Mouse (Mus musculus) kidney, adult 11 months (tissue): ENCODE measurements around the gene Plcb4.
A peak's percentile ranks its signal among the peaks of the same experiment; 100 is the strongest.

ENCODE experiments used
- DNase-seq: peaks from one replicate; pipeline ENCODE4 v3.0.0; 2022

Gene Plcb4

DNA sequence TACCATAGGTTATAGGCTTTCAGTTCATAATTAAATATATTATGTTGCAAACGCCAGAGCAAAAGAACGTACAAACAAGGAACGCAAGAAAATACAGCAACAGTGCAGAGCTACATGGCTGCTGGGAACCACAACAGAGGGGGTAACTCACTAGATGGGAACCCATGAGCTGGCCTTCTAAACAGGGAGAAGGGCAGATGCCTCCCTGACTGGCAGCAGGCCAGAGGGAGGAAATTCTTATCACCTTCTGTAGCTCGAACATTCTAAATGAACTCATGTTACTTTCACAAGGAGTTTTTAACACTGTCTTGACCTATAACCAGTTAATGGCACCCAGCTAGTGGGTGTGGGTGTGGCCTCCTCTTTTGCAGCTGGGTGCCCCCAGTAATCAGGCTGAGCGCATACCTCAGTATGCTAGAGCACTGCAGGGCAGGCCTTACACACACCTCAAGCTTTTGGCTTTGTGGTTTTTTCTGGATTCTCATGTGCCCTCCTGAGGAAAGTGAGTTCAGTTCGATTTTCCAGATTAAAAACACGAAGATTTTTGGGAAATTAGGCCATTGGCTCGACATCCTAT, 102.5 kb downstream of the Plcb4 start:
- DNase-seq, result no peak

DNA sequence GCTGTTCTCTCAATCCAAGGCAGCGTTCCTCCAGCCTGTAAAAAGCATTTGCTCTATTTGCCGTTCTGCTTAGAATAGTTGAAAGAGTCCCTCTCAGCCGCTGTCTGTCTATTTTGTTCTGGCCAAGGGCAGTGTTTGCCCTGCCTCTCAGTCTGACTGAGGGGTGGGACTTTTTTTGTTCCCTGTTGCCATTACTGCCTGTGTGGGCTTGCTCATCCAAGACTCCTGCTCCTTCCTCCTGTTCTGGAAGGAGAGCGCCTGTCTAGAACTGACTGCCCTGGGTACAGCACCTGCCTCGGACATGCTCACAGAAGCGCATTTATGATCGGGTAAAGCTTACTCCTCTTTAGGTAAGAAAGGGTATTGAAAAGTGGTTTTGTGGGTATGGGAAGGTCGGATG, 105.9 kb downstream of the Plcb4 start:
- DNase-seq, result no peak

DNA sequence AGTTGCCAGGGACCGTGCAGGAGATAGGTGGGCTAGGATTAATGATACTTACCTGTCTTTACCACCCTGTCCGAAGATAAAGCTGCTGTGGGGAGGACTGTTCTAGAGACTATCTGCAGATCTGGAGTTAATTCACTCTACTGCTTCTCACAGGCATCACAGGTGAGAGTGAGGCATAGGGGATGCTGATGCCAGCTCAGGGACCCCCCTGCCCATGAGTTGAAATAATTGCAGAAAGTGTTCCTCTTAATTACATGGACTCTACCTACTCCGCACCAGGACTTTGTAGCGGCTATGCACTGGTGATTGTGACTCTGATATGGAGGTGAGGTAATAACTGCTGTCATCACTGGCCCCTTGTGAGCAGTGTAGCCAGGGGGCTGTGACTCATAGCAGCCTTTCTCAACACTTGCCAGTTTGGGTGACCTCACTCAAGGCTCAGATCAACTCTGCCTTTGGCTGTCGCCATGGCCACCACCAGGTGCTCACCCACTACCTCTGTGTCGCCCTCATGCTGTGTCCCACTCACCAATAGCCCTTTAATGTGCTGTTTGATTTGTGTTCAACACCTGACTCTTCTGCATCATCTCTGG, 107.8 kb downstream of the Plcb4 start:
- no peak for DNase-seq

DNA sequence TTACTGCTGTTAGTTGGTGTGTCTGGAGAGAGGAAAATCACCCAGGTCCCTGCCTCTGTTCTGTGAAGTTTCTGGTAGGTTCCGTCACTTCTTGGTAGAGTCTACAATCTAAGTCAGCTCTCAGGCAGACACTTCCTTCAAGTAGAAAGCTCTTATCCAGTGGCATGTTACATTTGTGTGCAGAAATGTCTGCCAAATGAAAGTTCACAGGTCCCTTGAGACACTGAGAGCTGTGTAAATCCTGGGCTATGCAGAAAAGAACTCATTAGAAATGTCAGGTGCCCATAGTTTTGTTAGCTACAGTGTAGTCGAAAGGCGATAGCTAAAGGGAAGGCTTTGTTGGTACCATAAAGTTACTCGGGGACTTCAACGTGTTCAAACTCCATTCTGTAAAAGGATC, 108.7 kb downstream of the Plcb4 start:
- DNase-seq, result no peak

DNA sequence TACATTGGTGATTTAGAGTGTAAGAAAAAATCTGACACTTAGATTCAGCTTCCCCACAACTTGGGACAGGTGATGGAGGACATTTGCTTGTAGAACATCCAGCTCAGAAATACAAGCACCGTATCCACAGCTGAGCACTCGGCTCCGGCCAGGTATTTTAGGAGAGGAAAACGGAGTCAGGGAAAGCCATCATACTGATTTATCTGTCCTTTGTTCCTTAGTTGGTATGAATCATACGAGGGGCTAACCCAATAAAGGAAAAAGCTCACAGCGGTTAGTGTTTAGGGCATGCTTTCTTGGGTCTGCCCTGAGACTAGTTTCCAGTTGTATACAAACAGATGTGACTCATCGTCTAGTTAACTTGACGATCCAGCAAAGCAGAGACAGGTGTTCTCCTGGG, 110.9 kb downstream of the Plcb4 start:
- DNase-seq, result no peak

DNA sequence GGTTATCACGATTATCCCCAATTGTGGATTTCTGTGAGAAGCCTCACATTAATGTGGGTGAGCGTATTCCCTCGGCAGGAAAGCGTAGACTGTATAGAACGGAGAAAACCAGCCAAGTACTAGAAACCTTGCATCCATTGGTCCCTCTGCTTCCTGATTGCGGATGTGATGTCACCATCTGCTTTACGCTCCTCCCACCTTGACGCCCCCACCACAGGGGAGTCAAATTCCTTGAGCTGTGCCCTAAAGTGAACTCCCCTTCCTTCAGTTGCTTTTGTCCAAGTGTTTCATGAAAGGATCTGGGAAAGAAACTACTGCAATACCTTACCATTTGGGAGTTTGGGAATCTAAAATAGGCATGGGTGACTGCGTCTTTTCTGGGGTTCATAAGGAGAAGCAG, 111.4 kb downstream of the Plcb4 start:
- DNase-seq, result no peak

DNA sequence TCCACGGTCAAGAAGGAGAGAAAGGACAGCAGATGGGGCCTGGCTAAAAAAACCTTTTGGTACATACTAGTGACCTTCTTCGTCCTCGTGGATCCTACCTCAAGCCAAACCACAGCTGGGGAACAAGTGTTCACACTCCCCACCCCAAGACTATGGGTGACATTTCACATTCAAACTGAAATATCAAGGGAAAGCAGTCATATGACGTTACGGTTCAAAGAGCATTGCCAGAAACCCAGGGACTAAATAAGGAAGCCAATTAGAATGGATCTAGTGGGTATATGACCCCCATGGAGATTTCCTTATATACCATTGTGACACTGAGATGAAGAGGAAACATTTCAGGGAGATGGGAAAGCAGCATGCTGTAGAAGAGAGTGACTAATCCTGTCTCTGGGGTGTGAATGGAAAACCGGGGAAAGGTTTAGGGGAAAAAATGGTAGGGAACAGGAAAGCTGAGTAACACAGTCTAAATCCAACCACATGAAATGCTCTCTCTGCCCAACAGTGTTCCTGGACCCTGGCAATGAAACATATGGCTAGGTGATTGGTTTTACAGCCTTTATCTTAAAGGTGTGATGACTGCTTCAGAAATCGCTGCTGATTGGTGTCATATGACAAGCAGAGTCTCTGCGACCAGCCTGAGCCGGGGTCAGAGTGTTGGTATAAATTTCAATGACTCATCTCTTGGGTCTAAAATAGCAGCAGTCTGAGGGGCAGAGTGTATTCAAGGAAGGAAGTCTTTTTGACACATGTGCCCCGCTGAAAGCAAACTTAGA, 114.6 kb downstream of the Plcb4 start:
- no peak for DNase-seq

DNA sequence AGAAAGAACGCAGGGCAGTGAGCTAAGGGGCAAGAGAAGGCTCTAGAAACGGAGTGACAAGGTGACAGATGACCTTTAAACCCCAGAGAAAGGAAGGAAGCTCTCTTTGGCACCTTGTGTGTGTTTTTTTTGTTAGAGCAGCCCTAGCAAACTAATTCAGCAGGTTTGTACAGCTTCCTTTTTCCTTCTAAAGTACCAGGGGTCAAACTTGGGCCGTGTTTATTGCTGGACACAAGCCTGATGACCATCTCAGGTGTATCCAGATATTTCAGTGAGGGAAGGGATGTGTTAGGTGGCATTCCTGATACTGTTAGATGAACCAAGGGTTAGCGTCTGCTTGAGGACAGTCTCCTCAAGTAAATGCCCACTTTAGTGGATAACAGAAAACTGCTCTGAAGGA, 116.2 kb downstream of the Plcb4 start:
- DNase-seq, result no peak

DNA sequence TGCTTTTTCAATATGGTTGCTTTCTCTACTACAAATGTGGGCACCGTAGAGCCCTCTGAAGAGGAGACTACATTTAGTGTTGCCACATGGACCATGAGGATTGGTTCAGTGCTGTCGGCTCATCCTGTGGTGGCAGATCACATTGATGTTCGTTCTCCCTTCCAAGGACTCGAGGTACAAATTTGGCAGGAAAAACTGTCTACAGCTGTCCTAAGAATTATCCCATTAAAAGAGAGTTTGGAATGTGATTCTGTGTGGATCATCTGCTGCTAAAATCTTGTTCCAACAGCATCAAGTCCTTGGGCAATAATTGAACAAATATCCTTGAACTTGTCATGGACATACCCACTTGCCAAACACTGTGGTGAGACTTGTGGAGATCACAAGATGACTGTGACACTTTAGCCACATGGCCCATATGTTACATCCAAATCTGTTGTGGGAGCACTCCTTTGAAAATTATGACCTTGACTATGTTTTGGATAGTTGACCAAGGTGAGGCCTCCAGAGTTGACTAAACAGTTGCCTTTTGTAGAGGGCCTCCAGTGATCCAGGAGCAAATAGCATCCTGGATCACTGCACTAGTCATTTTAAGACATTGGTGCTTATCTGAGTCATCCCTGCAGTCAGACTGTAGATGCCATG, 117.4 kb downstream of the Plcb4 start:
- DNase-seq, result no peak

DNA sequence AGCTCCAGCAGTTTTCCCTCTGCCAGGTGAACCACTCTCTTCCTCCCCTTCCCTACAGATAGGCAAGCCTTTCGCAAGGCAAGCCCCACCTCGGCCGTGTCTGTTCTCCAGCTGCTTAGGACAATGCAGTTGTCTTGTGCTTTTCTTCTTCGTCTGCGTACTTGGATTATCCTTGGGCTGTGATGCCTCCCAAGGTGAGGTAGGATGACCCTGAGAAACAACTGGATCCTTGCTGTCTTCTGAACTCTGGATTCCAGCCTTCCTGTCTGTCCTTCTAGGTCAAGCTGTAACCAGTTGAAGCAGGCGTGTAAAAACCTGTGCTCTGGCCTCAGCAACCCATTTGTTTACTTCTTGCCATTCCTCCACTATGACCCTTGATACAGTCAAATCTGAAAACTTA, 122.6 kb downstream of the Plcb4 start:
- DNase-seq, result no peak

DNA sequence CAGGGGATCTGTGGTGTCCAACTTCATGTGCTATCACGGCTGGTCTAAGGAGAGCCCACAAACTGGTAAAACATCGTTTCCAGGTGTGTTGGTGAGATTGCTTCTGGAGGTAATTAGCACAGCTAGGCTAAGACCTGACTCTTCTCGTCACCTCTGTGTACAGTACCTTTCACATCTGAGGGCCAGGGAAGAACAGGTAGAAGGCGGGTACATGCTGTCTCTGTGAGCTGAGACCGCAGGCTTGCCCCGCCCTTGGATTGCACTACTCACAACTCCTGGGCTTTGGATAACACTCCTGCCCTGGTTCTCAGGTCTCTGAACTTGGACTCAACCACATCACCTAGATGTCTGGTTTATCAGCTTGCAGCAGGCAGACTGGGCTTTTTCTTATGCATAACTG, 128.6 kb downstream of the Plcb4 start:
- no peak for DNase-seq

DNA sequence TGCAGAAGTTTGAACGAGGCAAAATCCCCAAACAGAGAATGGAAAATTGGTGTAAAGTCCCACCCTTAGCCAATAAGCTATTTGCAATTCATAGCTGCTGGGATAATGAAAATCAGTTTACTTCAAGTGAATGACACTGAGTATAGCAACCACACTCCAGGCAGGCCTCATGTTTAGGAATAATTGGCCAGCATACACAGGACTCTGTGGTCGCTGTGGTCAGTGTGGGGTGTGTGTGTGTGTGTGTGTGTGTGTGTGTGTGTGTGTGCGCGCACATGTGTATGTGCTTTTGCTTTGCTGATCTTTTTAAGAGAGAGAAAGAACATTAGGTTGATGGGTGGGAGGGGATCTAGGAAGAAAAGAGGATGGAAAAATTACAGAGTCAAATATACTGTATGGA, 134.1 kb downstream of the Plcb4 start:
- no peak for DNase-seq

DNA sequence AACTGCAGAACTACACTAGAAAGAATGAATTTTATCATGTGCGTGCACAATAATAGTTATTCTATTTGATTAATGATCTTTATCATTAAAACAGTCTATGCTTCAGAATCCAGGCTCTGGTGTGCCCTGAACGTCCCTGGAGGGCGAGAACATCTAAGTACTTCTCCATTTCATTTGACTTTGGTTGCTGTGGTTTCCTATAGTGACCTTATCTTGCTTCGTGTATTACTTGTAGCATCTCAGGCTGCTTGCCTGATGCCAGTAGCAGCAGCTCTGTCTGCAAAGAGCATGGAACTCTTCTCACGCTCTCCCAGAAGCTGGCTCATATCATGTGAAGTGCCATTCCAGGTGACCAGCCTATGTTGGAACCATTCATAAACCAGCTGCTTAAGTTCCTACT, 137.9 kb downstream of the Plcb4 start:
- no peak for DNase-seq

DNA sequence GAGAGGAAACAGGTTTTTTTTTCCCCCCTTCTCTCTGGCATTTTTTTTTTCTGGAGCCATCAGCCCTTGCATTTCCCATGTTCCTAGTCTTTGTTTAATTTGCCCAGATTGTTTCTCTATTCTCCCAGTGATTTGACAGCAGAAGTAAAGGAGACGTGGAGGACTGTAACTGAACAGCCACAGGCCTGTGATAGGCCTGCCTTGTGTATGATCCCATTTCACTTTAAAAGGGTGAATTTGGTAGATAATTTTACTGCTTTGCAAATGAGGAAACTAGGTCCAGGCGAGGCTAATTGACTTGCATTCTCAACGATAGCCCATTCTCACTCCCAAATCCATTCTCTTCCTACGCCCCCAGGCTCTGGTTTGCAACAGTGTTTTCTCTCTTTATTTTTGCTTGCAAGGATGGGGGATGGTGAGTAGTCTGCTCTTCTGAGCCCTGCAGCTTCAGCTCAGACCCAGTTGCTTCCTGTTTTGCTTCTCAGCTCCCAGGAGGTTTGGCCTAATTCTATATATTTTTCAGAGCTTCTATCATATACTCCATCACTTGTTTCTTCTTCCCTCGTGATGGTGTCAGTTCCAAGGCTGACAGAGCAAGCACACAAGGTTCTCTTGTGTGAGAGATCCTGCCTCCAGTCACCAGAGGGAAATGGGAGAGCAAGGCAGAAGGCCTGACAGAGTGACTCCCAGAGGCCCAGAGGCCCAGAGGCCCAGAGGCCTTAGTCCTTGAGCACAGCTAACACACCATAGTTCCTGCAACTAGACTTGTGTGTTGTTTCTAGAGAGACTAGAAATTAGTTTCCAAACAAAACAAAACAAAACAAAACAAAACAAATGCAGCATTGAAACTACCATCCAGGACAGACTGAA, 139.1 kb downstream of the Plcb4 start:
- no peak for DNase-seq

DNA sequence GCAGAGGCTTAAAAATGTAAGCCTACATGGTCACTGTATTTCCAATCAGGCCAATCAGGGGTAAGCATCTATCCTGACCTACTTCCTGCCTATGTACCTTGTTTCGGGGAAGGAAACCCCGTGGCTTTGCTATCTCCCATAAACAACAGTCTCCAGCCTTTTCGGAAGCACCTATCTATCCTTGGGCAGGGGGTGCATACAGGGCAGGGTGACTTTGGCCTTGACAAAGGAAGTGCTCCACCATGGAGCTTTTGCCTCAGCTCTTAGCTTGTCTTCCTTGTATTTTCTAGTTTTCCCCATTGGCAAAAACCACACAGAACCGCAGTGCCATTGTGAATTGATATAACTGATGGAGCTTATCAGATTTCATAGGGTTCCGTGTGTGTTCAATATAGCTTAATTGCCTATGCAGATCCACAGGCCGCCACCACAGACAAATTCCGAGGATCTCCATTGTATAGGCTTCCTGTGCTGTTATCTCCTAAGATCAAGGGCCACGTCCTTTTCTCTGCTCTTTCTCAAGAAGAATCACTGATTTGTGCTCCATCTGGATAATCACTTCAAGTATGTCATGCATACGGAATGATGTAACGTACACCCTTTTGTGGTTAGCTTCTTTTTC, 140.4 kb downstream of the Plcb4 start:
- DNase-seq, result no peak

DNA sequence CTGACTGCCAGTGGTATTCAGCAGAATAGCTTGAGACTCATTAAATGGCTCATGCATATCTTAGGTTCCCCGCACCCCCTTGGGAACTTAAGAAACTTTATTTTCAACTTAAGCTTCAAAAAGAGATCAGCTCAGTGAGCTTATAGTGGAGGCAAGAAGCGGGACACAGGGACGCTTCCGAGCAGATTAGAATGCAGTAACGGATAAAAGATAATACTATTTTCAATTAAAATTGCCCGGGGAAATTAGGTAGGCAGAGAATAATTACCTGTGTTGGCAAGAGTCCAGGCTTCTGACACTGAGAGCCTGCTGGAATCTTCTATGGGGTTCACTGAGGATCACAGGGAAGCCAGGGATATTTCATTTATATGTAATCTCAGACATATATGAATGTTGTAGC, 141.6 kb downstream of the Plcb4 start:
- no peak for DNase-seq

DNA sequence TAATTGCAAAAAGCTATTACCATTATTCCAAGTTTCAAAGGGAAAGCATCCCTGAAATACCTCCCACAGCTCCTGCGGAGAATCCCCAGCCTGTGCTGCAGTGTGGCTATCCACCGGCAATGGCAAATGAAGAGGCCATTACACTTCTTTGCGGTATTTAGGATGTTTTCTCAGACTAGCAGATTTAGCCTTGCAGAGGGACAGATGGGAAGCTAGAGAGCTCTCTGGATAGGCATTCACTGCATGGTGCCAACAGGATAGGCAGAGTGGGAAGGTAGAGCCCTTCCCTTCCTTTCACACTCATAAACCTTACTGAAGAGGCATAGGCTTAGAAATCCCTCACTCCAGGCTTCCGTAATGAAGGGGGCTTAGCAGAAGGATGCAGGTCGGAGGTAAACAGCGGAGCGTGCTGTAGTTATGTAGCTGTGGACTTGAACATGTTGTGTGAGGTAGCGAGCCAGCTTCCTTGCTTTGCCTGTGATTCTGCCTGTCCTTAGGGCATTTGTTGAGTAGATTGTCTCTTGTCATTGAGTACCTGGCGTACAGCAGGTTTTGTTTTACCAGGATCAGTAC, 144.2 kb downstream of the Plcb4 start:
- no peak for DNase-seq

DNA sequence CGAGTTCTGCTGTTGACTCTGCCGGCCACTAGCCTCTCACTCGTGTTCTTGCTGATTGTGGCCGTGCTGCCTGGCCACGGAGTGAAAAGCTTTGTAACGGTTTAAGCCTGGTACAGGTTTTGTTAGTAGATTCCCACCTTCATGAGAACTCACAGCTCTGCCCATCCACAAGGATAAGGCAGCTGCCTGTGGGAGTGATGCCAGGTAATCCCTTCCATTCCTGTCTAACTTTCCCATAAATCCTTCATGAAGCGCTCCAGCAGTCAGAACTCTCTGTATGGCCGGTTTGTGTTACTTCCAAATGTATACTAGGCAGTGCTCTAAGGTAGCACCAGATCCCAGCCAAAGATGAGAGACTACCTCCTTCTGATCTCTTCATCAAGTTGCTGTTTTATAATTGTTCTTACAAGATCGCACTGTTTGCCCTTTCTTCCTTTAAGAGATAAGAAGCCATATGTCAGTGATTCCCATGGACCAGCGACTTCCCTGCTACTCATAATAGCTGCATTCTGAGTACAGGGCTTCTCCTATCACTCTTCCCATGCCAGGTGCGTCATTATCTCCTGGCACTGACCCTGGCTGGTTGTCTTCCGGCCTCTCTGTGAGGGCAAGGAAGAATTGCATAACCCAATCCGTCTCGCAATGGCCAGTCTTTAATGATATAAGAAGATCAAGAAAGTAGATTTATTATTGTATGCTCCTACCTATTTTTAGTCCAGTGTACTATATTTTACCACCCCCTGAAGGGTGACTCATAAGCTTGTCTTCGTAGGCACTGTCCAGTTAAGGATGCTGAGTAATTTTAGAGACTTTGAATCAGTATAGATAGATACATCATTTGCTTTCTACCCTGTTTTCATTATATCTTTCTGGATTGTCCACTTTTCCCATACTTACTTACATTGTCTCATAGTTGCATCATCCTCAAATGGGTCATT, 147.2 kb downstream of the Plcb4 start:
- DNase-seq, result no peak

DNA sequence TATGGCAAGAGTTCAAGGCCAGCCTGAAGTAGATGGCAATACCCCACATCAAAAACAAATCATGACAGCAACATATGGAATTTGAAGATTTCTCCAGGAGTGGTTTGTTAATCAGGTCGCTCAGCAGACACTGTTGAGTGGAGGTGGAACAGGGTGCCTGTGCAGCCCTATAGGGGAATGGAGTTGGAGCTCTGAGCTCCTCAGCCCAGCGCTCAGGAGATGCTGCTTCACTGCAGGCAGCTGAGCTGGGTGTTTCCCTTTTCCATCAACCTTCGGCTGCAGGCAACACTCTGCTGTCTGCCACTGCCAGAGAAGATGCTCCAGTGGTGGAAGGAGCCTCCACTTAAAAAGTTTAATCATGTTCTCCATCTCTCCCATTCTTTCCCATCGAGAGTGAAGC, 149.5 kb downstream of the Plcb4 start:
- DNase-seq, result no peak

DNA sequence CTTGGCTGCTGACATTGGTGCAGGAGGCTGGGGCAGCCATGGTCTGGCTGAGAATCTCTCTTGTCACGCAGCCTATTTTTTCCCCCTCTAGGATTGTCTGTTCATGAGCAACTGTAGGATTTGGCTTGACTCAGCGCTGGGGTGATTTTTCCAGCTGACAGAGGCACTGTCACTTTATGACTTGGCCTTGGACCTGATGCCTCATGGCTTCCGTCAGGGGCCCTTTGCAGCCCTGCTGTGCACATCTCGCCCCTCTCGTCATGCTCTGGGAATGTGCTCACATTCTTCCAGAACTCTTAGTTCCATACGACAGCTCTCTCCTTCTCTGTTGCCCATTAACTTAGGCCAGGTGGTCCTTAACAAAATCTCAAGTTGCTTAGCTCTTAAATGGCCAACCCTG, 152.0 kb downstream of the Plcb4 start:
- no peak for DNase-seq

DNA sequence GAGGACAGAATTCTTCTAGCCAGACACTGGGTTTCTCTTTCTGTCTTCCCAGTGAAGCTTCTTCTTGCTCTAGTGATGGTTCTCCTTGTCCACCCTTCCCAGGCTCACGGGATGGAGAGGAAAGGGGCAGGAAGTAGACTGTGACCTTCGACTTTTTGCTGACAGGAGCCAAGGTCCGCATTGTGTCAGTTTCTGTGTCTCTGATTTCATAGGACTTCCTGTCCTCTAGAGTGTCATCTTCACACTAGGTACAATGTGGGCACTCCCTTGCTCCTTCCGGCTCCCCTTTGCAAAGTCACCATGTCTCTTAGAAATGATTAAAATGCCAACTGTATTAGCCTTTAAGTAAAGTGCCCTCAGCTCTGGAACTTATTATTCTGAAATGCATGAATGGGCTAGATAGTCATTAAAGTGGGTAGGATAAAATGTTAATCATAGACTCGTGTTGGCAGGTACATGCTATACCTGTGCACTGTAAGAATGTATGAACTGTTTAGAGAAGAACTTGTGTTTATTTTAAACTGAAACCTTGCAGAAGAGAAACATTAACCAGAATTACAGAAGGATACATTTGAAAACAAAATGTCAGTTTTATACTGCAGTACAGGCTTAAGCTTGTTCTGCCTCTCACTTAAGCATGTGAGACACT, 152.8 kb downstream of the Plcb4 start:
- DNase-seq, result peak; percentile 27
